Mouse (Mus musculus) MEL (cell line): ENCODE results near the gene Madd. TPM values are rescaled to one million over a fixed set of nuclear protein-coding genes. Genes with fewer than 3 reads are reported as not detected.

Experiments
- DNase-seq: peaks from one replicate; pipeline ENCODE4 v3.0.0; 2011; ENCODE audit warnings: low read depth, low spot score
- H3K27ac ChIP-seq: 2 replicates; pipeline ENCODE4 v1.5.1; 2012; ENCODE audit warnings: low read depth, mild to moderate bottlenecking, control low read depth, low read length, moderate library complexity; ENCODE audit not compliant: control insufficient read depth
- H3K27me3 ChIP-seq, 2 experiments: fragments of 150-350 bp in 1 of 2; sonication (generic) in 1 of 2; 2 replicates each; pipeline ENCODE4 v1.6.1; 2012; ENCODE audit warnings: low read length in 2 of 2, mild to moderate bottlenecking in 2 of 2, improper control_type of control experiment in 1 of 2, moderate library complexity in 1 of 2; ENCODE audit not compliant: insufficient read depth in 2 of 2, control insufficient read depth in 1 of 2
- H3K36me3 ChIP-seq, 2 experiments: 2 replicates each; pipeline ENCODE4 v1.6.1; 2012 to 2014; ENCODE audit warnings: low read length in 2 of 2, improper control_type of control experiment in 1 of 2, inconsistent platforms in 1 of 2, mild to moderate bottlenecking in 1 of 2; ENCODE audit not compliant: insufficient read depth in 2 of 2, control insufficient read depth in 1 of 2
- H3K4me1 ChIP-seq, 2 experiments: fragments of 150-350 bp in 1 of 2; sonication (generic) in 1 of 2; 2 replicates each; pipeline ENCODE4 v1.6.1; 2012; ENCODE audit warnings: low read length in 2 of 2, improper control_type of control experiment in 1 of 2, mild to moderate bottlenecking in 1 of 2; ENCODE audit not compliant: insufficient read depth in 2 of 2, control insufficient read depth in 1 of 2
- H3K4me3 ChIP-seq, 2 experiments: fragments of 150-350 bp in 1 of 2; sonication (generic) in 1 of 2; 2 replicates each; pipeline ENCODE4 v1.5.1; 2012; ENCODE audit warnings: low read depth in 2 of 2, low read length in 2 of 2, mild to moderate bottlenecking in 2 of 2, moderate library complexity in 2 of 2, control low read depth in 1 of 2, improper control_type of control experiment in 1 of 2; ENCODE audit not compliant: control insufficient read depth in 1 of 2, insufficient read depth in 1 of 2
- H3K79me2 ChIP-seq: 2 replicates; pipeline ENCODE4 v1.6.1; 2012; ENCODE audit warnings: mild to moderate bottlenecking, low read length, moderate library complexity; ENCODE audit not compliant: control insufficient read depth, poor library complexity, insufficient read depth
- H3K9ac ChIP-seq: 2 replicates; pipeline ENCODE4 v1.6.1; 2012; ENCODE audit warnings: low read depth, mild to moderate bottlenecking, control low read depth, low read length, moderate library complexity; ENCODE audit not compliant: control insufficient read depth, poor library complexity, severe bottlenecking
- H3K9me3 ChIP-seq: fragments of 150-350 bp; sonication (generic); replicated peaks from 2 replicates; pipeline ENCODE4 v1.6.1; 2012; ENCODE audit warnings: mild to moderate bottlenecking, low read length, improper control_type of control experiment, moderate library complexity; ENCODE audit not compliant: insufficient read depth
- BHLHE40 ChIP-seq: IDR thresholded peaks from 2 replicates; pipeline ENCODE4 v1.6.1; 2012; ENCODE audit warnings: low read depth, mild to moderate bottlenecking, inconsistent platforms, low read length, improper control_type of control experiment, borderline replicate concordance
- CTCF ChIP-seq, 3 experiments: IDR thresholded peaks in 2 of 3; conservative IDR thresholded peaks in 1 of 3; 2 replicates each; pipeline ENCODE4 v1.5.1; 2011 to 2012; ENCODE audit warnings: low read length in 3 of 3, low read depth in 2 of 3, mild to moderate bottlenecking in 2 of 3, improper control_type of control experiment in 1 of 3, inconsistent platforms in 1 of 3, mixed read lengths in 1 of 3, moderate library complexity in 1 of 3; ENCODE audit not compliant: control insufficient read depth in 1 of 3, insufficient read depth in 1 of 3, poor library complexity in 1 of 3, severe bottlenecking in 1 of 3
- E2F4 ChIP-seq: IDR thresholded peaks from 2 replicates; pipeline ENCODE4 v1.6.1; 2011; ENCODE audit warnings: low read depth, low read length, improper control_type of control experiment, borderline replicate concordance
- ELF1 ChIP-seq: IDR thresholded peaks from 2 replicates; pipeline ENCODE4 v1.6.1; 2014; ENCODE audit warnings: low read depth, mild to moderate bottlenecking, inconsistent platforms, low read length, improper control_type of control experiment, moderate library complexity
- EP300 ChIP-seq, 2 experiments: IDR thresholded peaks; 2 replicates each; pipeline ENCODE4 v1.6.1; 2011; ENCODE audit warnings: improper control_type of control experiment in 2 of 2, low read length in 2 of 2, low read depth in 1 of 2, mild to moderate bottlenecking in 1 of 2
- GATA1 ChIP-seq: IDR thresholded peaks from 2 replicates; pipeline ENCODE4 v1.6.1; 2011; ENCODE audit warnings: low read depth, low read length, improper control_type of control experiment
- JUND ChIP-seq: IDR thresholded peaks from 2 replicates; pipeline ENCODE4 v1.6.1; 2011; ENCODE audit warnings: low read depth, mild to moderate bottlenecking, improper control_type of control experiment, low read length
- MAFK ChIP-seq: IDR thresholded peaks from 2 replicates; pipeline ENCODE4 v1.6.1; 2011; ENCODE audit warnings: low read depth, mild to moderate bottlenecking, low read length, improper control_type of control experiment, borderline replicate concordance
- MAX ChIP-seq: IDR thresholded peaks from 2 replicates; pipeline ENCODE4 v1.6.1; 2011; ENCODE audit warnings: low read length, improper control_type of control experiment
- MYB ChIP-seq: IDR thresholded peaks from 2 replicates; pipeline ENCODE4 v1.6.1; 2011; ENCODE audit warnings: mild to moderate bottlenecking, low read depth, low read length, improper control_type of control experiment
- NRF1 ChIP-seq: IDR thresholded peaks from 2 replicates; pipeline ENCODE4 v1.6.1; 2014; ENCODE audit warnings: low read depth, mild to moderate bottlenecking, inconsistent platforms, low read length, improper control_type of control experiment, moderate library complexity; ENCODE audit not compliant: poor library complexity, insufficient read depth, severe bottlenecking
- POLR2A ChIP-seq, 2 experiments: IDR thresholded peaks; 2 replicates each; pipeline ENCODE4 v1.6.1; 2011 to 2012; ENCODE audit warnings: low read length in 2 of 2, mild to moderate bottlenecking in 2 of 2, control low read depth in 1 of 2, improper control_type of control experiment in 1 of 2, low read depth in 1 of 2, moderate library complexity in 1 of 2; ENCODE audit not compliant: control insufficient read depth in 1 of 2, insufficient read depth in 1 of 2, poor library complexity in 1 of 2
- RAD21 ChIP-seq: IDR thresholded peaks from 2 replicates; pipeline ENCODE4 v1.6.1; 2011; ENCODE audit warnings: mild to moderate bottlenecking, low read depth, low read length, improper control_type of control experiment
- SIN3A ChIP-seq: IDR thresholded peaks from 2 replicates; pipeline ENCODE4 v1.6.1; 2012; ENCODE audit warnings: low read length, improper control_type of control experiment, inconsistent platforms
- SMC3 ChIP-seq: IDR thresholded peaks from 2 replicates; pipeline ENCODE4 v1.6.1; 2011; ENCODE audit warnings: low read depth, low read length, improper control_type of control experiment
- TAL1 ChIP-seq: IDR thresholded peaks from 2 replicates; pipeline ENCODE4 v1.6.1; 2012; ENCODE audit warnings: mild to moderate bottlenecking, inconsistent platforms, low read length, moderate library complexity, mixed read lengths
- TBP ChIP-seq: IDR thresholded peaks from 2 replicates; pipeline ENCODE4 v1.8.0; 2011; ENCODE audit warnings: low read depth, low read length, improper control_type of control experiment
- UBTF ChIP-seq: IDR thresholded peaks from 2 replicates; pipeline ENCODE4 v1.6.1; 2012; ENCODE audit warnings: low read depth, mild to moderate bottlenecking, inconsistent platforms, low read length, improper control_type of control experiment, moderate library complexity, borderline replicate concordance; ENCODE audit not compliant: insufficient read depth
- USF1 ChIP-seq: IDR thresholded peaks from 2 replicates; pipeline ENCODE4 v1.6.1; 2014; ENCODE audit warnings: low read depth, mild to moderate bottlenecking, inconsistent platforms, low read length, improper control_type of control experiment, moderate library complexity
- ZC3H11A ChIP-seq: IDR thresholded peaks from 2 replicates; pipeline ENCODE4 v1.6.1; 2012; ENCODE audit warnings: low read depth, mild to moderate bottlenecking, inconsistent platforms, low read length, improper control_type of control experiment
- ZKSCAN1 ChIP-seq: IDR thresholded peaks from 2 replicates; pipeline ENCODE4 v1.6.1; 2012; ENCODE audit warnings: low read depth, mild to moderate bottlenecking, inconsistent platforms, low read length, improper control_type of control experiment, moderate library complexity
- ZNF384 ChIP-seq: IDR thresholded peaks from 2 replicates; pipeline ENCODE4 v1.6.1; 2012; ENCODE audit warnings: low read depth, mild to moderate bottlenecking, inconsistent platforms, low read length, improper control_type of control experiment
- polyA plus RNA-seq, 2 experiments: library from polyadenylated mRNA; stranded (reverse) in 1 of 2; unstranded in 1 of 2; fragments of >175 nt in 1 of 2; fragments of >200 nt in 1 of 2; gene quantifications; 2 replicates each; pipeline versions ENCODE4 v1.2.1 to v1.2.4; 2012; ENCODE audit warnings: low replicate concordance in 2 of 2, low read depth in 1 of 2; ENCODE audit not compliant: insufficient read length in 2 of 2, insufficient read depth in 1 of 2, missing spikeins in 1 of 2
- total RNA-seq: library from RNA; depleted of rRNA; stranded (reverse); fragments of 300-350 nt; gene quantifications from 2 replicates; pipeline ENCODE4 v1.2.3, GENCODE M21; 2012

The Madd gene
- total and polyA plus RNA-seq, 3 experiments, result 17.5 to 27.4 TPM; not detected in 1

GRCm38 (mm10) chr2:91109807-91110385 lies 73.7 kb downstream of the Madd start:
- no peak for TF ChIP-seq E2F4
- no peak for TF ChIP-seq EP300 (IDR thresholded peaks at IDR 0.05; ENCODE audit: low read depth in 1 of 2, low read length in 2 of 2)
- TF ChIP-seq GATA1, result no peak
- TF ChIP-seq BHLHE40, result no peak
- TF ChIP-seq USF1, result no peak
- TF ChIP-seq CTCF (IDR thresholded peaks at IDR 0.05 in 2 of 3, conservative IDR thresholded peaks at IDR 0.05 in 1 of 3; ENCODE audit: control insufficient read depth in 1 of 3, insufficient read depth in 1 of 3, low read depth in 2 of 3, low read length in 3 of 3, poor library complexity in 1 of 3, severe bottlenecking in 1 of 3), result no peak
- TF ChIP-seq MAX, result no peak
- no peak for TF ChIP-seq ELF1
- TF ChIP-seq RAD21, result no peak
- TF ChIP-seq, all 39 proteins: peak for 0
- Histone ChIP-seq H3K27ac (no peak overlapping the region), H3K27me3 (no peaks in the 10 kb centered on the region), H3K4me3 (no peak overlapping the region), H3K9me3 (no peaks in the 10 kb centered on the region), H3K79me2 (peaks cover 5% of the 10 kb centered on the region; the same call in 1 of the 2 replicates), H3K36me3 (peaks cover 3 to 6% of the 10 kb centered on the region in 2 experiments), H3K9ac (no peak overlapping the region), H3K4me1 (no peaks in the 10 kb centered on the region; a peak in 1 of 4 replicates)
- no peak for DNase-seq

GRCm38 (mm10) chr2:91109241-91109640 lies 74.4 kb downstream of the Madd start:
- no peak overlapping the region for H3K9ac ChIP-seq
- H3K27ac ChIP-seq, result no peak overlapping the region
- H3K36me3 ChIP-seq, result peaks cover 8 to 9% of the 10 kb centered on the region in 2 experiments
- H3K27me3 ChIP-seq, result no peaks in the 10 kb centered on the region
- TF ChIP-seq SMC3, result no peak
- TF ChIP-seq MAFK, result no peak
- no peak for TF ChIP-seq TAL1
- no peak for TF ChIP-seq JUND
- TF ChIP-seq UBTF, result no peak
- no peak for TF ChIP-seq ZKSCAN1
- no peak for TF ChIP-seq TBP
- no peak for TF ChIP-seq ZNF384
- no peak for TF ChIP-seq RAD21
- TF ChIP-seq ELF1, result no peak
- no peak for TF ChIP-seq NRF1
- TF ChIP-seq E2F4, result no peak
- TF ChIP-seq SIN3A, result no peak
- no peak for TF ChIP-seq POLR2A (IDR thresholded peaks at IDR 0.05; ENCODE audit: control insufficient read depth in 1 of 2, insufficient read depth in 1 of 2, low read depth in 1 of 2, low read length in 2 of 2, poor library complexity in 1 of 2)
- no peak for TF ChIP-seq MYB
- no peak for TF ChIP-seq ZC3H11A
- TF ChIP-seq, all 39 proteins: peak for 0
- DNase-seq, result no peak
- H3K4me3 ChIP-seq, result no peak overlapping the region
- peaks cover 0 to under 1% of the 10 kb centered on the region in 2 experiments; a peak in 1 of 4 replicates for H3K4me1 ChIP-seq
- H3K9me3 ChIP-seq, result no peaks in the 10 kb centered on the region
- peaks cover 5% of the 10 kb centered on the region; the same call in 1 of the 2 replicates for H3K79me2 ChIP-seq
